Mouse (Mus musculus) stomach, postnatal 0 days (tissue): ENCODE data around the gene Htr2a. TPM values are rescaled to one million over a fixed set of nuclear protein-coding genes. Genes with fewer than 3 reads are reported as not detected.

Experiments used
- ATAC-seq: fragments of 200-750 bp; cut with Nextera tagmentation; 2 replicates; pipeline ENCODE4 v1.8.0; 2017; ENCODE audit not compliant: low FRiP score, low TSS enrichment
- DNase-seq: peaks from one replicate; pipeline ENCODE4 v3.0.0-alpha.2; 2016; ENCODE audit warnings: low spot score
- H3K27ac ChIP-seq: fragments of 300-500 bp; sonication (generic); replicated peaks from 2 replicates; pipeline ENCODE4 v1.5.1; 2014; ENCODE audit warnings: mild to moderate bottlenecking, control low read depth
- H3K27me3 ChIP-seq: fragments of 300-500 bp; sonication (generic); 2 replicates; pipeline ENCODE4 v1.6.1; 2014; ENCODE audit warnings: low read length; ENCODE audit not compliant: control insufficient read depth, insufficient read depth
- H3K36me3 ChIP-seq: fragments of 300-500 bp; sonication (generic); 2 replicates; pipeline ENCODE4 v1.6.1; 2014; ENCODE audit warnings: low read length, mixed read lengths; ENCODE audit not compliant: control insufficient read depth, insufficient read depth
- H3K4me1 ChIP-seq: fragments of 300-500 bp; sonication (generic); replicated peaks from 2 replicates; pipeline ENCODE4 v1.6.1; 2014; ENCODE audit warnings: antibody characterized with exemption; ENCODE audit not compliant: control insufficient read depth, insufficient read depth
- H3K4me2 ChIP-seq: fragments of 300-500 bp; sonication (generic); replicated peaks from 2 replicates; pipeline ENCODE4 v1.6.1; 2014; ENCODE audit warnings: low read depth, mild to moderate bottlenecking, control low read depth, moderate library complexity
- H3K4me3 ChIP-seq: fragments of 300-500 bp; sonication (generic); 2 replicates; pipeline ENCODE4 v1.5.1; 2014; ENCODE audit warnings: low read depth, low read length, control low read depth
- H3K9ac ChIP-seq: fragments of 300-500 bp; sonication (generic); 2 replicates; pipeline ENCODE4 v1.6.1; 2014; ENCODE audit warnings: mild to moderate bottlenecking, low read length, control low read depth, mixed read lengths
- H3K9me3 ChIP-seq: fragments of 300-500 bp; sonication (generic); 2 replicates; pipeline ENCODE4 v1.6.1; 2016; ENCODE audit warnings: low read length; ENCODE audit not compliant: control insufficient read depth
- CTCF ChIP-seq: IDR thresholded peaks from 2 replicates; pipeline ENCODE4 v1.5.1; 2016; ENCODE audit warnings: antibody characterized with exemption, low read depth, mild to moderate bottlenecking, moderate library complexity
- EP300 ChIP-seq: optimal IDR thresholded peaks from 2 replicates; pipeline ENCODE3; 2016; ENCODE audit warnings: antibody characterized with exemption
- WGBS: fragments of 180-500 bp; shearing (Covaris S2); extraction: QIAGEN DNeasy Blood & Tissue Kit; methylation state at CpG from one replicate; pipeline ENCODE4 v1.1.7; 2014; 5-methylcytosine and 5-hydroxymethylcytosine counted together
- polyA plus RNA-seq: library from polyadenylated mRNA; unstranded; fragments of >200 nt; fragmentation: Nextera tagmentation; extraction: Ambion mirVana; gene quantifications from 2 replicates; pipeline ENCODE4 v1.2.1, GENCODE M21; 2015

Htr2a gene
- 0.13 and 0.16 TPM in 2 replicates for polyA plus RNA-seq

DNA sequence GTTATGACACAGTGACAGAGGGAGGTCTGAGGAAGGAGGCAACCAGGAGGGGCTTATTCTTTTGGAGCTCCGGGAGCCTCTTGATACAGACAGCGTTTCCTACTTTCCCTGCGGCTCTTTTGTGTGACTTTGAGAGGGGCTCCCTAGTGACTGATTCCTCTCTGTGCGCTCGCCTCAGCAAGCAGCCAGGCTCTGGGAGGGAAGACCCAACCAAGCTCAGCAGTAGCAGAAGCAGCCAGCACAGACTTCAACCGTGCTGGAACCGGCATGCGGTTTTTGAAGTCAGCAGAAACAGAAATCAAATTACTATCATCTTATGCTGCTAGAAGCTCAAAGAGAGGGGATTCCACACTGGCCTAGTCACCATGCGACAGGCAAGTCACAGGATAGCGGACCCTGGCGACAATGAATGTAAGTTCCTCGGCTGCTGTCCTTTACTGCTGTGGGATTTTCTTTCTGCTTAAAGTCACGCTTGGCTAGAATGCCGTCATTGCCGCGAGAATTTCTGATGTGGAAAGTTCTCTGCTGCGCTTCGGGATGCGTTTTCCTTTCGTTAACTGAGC is at the start of gene Htr2a:
Gene Htr2a (plus strand): TSS at position 22 of the 563 bp plus-strand sequence.
- TF ChIP-seq EP300: no peak
- peak; percentile 24 for TF ChIP-seq CTCF
- Histone ChIP-seq H3K36me3 (no peaks in the 10 kb centered on the region), H3K9me3 (no peaks in the 10 kb centered on the region), H3K4me2 (peak within 1 kb of the TSS; percentile 52), H3K27me3 (no peaks in the 10 kb centered on the region), H3K27ac (no peak within 1 kb of the TSS), H3K4me3 (peak within 1 kb of the TSS; percentile 41), H3K9ac (peak within 1 kb of the TSS; percentile 53), H3K4me1 (0 out of 2 replicates have a peak, but pooled peaks cover 4% of the 10 kb centered on the region)
- DNase-seq (no peak), ATAC-seq (no peak)
- WGBS: 1% methylated on average over 20 of the region's 20 CpGs

DNA sequence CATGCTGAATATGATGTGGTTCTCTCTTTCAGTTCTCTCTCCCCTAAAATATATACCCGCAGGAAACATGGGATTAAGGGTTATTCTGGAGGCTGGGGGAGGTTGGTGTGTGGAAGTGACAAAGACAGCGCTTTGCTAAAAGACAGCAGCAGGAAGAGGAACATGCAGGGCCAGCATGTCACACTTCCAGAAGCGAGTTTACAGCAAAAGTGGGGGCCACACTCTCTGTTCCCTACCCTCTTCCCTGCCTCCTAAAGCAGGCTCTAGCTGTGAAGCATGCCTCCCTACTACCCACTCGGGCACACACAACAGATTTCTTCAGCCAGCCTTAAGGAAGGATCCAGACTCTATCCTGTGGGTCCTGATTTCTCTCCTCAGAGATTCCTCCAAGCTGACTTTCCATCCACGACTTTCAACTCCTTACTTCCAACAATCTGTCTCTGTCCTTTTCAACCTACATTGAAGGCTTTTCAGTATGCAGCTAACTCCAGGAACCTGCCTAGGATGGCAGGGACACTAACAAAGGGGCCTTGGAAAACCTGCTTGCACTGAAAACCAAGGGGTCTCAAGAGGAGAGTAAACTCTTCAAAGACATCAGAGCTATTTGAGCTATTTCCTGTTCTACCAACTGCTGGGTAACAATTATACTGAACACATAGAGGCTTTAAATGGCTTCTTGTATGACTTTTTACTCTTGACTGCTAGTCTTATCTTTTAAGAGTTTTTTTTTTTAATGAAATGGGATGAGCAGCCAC is 39.1 kb upstream of the Htr2a start:
- 71% methylated on average over 5 of the region's 5 CpGs for WGBS
- H3K27ac ChIP-seq: no peak overlapping the region
- DNase-seq: no peak
- TF ChIP-seq CTCF (no peak), EP300 (no peak)
- H3K27me3 ChIP-seq: no peaks in the 10 kb centered on the region
- ATAC-seq: no peak
- no peak overlapping the region for H3K9ac ChIP-seq
- no peaks in the 10 kb centered on the region for H3K4me1 ChIP-seq
- no peaks in the 10 kb centered on the region for H3K9me3 ChIP-seq
- H3K4me3 ChIP-seq: no peak overlapping the region
- H3K4me2 ChIP-seq: no peak overlapping the region
- no peaks in the 10 kb centered on the region for H3K36me3 ChIP-seq

DNA sequence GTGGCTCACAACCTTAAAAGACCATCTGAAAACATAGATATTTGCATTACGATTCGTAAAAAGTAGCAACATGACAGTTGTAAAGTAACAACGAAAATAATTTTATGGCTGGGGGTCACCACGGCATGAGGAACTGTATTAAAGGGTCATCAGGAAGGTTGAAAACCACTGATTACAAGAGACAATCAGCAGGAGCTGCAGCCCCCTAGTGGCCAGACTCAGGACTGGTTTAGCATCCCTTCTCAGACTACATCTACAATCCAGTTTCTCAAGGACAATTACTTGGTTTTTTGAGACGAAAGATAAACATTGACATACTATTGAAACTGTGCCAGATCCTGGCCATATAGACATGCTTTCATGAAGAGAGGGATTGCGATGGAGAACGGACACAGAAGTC is 38.1 kb upstream of the Htr2a start:
- no peaks in the 10 kb centered on the region for H3K27me3 ChIP-seq
- no peaks in the 10 kb centered on the region for H3K36me3 ChIP-seq
- H3K4me2 ChIP-seq: no peak overlapping the region
- H3K27ac ChIP-seq: no peak overlapping the region
- DNase-seq: peak; percentile 38
- H3K4me1 ChIP-seq: no peaks in the 10 kb centered on the region
- 44% methylated on average over 7 of the region's 7 CpGs for WGBS
- TF ChIP-seq CTCF: peak; percentile 88
- no peak for TF ChIP-seq EP300
- no peak for ATAC-seq
- no peaks in the 10 kb centered on the region for H3K9me3 ChIP-seq
- no peak overlapping the region for H3K9ac ChIP-seq
- H3K4me3 ChIP-seq: no peak overlapping the region

DNA sequence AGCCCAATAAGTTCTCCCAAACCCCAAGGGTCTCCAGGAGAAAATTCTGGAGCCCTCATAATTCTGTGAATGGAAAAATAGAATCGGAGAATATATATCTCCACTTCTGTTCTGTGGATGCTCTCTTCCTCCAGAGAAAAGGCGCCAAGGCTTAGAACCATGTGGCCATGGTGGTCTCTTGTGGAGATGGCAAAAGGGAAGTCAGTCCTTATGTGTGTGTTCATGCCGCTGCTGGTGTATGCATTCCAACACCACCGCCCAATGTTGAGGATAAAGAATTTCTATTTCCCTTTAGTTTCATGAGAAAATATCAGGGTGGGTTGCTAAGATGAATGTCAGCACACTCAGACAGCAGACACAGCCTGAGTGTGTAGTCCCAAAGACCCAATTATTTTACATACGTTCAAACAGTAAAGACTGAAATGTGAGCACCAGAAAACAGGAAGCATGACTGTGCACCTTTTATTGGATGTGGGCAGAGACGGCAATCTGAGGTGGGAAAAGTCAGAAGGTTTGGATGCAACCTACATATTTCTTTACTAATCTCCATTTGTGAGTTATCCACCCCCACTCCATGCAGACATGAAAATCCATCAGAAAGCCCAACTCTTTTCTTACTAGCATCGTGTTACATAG is 37.4 kb upstream of the Htr2a start:
- DNase-seq (no peak), ATAC-seq (no peak)
- Histone ChIP-seq H3K36me3 (no peaks in the 10 kb centered on the region), H3K4me2 (no peak overlapping the region), H3K27ac (no peak overlapping the region), H3K27me3 (no peaks in the 10 kb centered on the region), H3K4me3 (no peak overlapping the region), H3K9me3 (no peaks in the 10 kb centered on the region), H3K4me1 (no peaks in the 10 kb centered on the region), H3K9ac (no peak overlapping the region)
- WGBS: 82% methylated on average over 7 of the region's 7 CpGs
- TF ChIP-seq CTCF (no peak), EP300 (no peak)

DNA sequence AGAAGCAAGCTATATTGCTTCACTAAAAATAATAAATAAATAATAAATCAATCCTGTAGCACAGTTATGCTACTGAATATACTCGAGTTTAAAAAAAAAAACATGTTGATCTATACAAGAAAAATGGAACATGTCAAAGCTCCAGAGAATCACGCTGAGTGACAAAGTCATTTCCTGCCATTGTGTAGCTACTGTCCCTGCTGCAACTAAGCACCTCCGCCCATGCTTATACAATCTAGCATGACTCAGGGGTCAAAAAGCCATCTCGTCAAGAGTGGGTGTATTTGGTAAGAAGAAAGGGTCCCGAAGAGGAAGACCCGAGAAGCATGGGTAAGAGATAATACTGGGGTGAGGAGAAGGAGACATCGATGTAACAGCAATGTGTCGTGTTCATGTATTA is 29.3 kb upstream of the Htr2a start:
- TF ChIP-seq EP300 (no peak), CTCF (no peak)
- Histone ChIP-seq H3K9me3 (no peaks in the 10 kb centered on the region), H3K36me3 (no peaks in the 10 kb centered on the region), H3K4me3 (no peak overlapping the region), H3K4me1 (no peaks in the 10 kb centered on the region), H3K9ac (no peak overlapping the region), H3K27me3 (no peaks in the 10 kb centered on the region), H3K27ac (no peak overlapping the region), H3K4me2 (no peak overlapping the region)
- WGBS: 67% methylated on average over 8 of the region's 8 CpGs
- DNase-seq: no peak
- no peak for ATAC-seq

DNA sequence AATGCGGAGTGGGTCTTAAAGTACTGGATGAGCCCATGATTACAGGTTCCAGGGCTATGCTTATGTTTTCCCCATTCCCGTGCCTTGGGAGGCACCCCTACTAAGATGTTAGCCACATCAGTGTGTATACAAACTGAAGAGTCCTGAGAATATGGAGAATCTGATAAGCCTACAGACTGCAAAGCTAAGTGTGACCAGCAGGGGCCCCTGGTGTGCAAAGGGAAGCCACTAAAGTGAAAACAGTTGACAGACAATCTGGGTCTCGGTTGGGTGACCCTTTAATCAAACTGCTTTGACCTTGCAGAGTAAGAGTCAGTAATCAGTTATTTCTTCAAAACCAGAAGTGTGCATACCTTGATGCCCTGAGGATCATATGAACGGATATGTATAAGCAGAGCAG is 21.8 kb upstream of the Htr2a start:
- no peak for DNase-seq
- no peaks in the 10 kb centered on the region for H3K36me3 ChIP-seq

More for the DNA sequence above, 21.8 kb upstream of the Htr2a start:
- no peak for ATAC-seq
- TF ChIP-seq CTCF (peak; percentile 62), EP300 (no peak)
- 65% methylated on average over 4 of the region's 4 CpGs for WGBS
- Histone ChIP-seq H3K27ac (no peak overlapping the region), H3K4me3 (no peak overlapping the region), H3K4me1 (no peaks in the 10 kb centered on the region), H3K27me3 (no peaks in the 10 kb centered on the region), H3K9me3 (0 out of 2 replicates have a peak, but pooled peaks cover 3% of the 10 kb centered on the region), H3K4me2 (no peak overlapping the region), H3K9ac (no peak overlapping the region)
